Mouse (Mus musculus): ENCODE data around the gene Vmn1r1.
"Not testable (repeated sequence)": the region's sequence is repeated elsewhere in the genome, so short reads cannot be mapped to it uniquely, and the experiment has no call there.

Vmn1r1 gene

GRCm38 (mm10) chr1:182164386-182164785 lies at the start of gene Vmn1r1:
TSS of gene Vmn1r1 (minus strand) at chr1:182164486.
- DNase-seq (ENCODE audit: low spot score in 2 of 2) = no peak

- no peak for DNase-seq (ENCODE audit: low spot score in 2 of 2)
Observed at GRCm38 (mm10) chr1:182210322-182210721, 46.0 kb upstream of the Vmn1r1 start.

- DNase-seq (ENCODE audit: low spot score in 2 of 2) = no peak
Observed at GRCm38 (mm10) chr1:182192581-182192980, 28.3 kb upstream of the Vmn1r1 start.

- no peak for DNase-seq (ENCODE audit: low spot score in 2 of 2)
Observed at GRCm38 (mm10) chr1:182191816-182192545, 27.7 kb upstream of the Vmn1r1 start.

GRCm38 (mm10) chr1:182191181-182191580 lies 26.9 kb upstream of the Vmn1r1 start:
- no peak for DNase-seq (ENCODE audit: low spot score in 2 of 2)

GRCm38 (mm10) chr1:182189669-182190440 lies 25.6 kb upstream of the Vmn1r1 start:
- no peak for DNase-seq (ENCODE audit: low spot score in 2 of 2)

GRCm38 (mm10) chr1:182182449-182182848 lies 18.2 kb upstream of the Vmn1r1 start:
- not testable (repeated sequence) for DNase-seq (ENCODE audit: low spot score in 2 of 2)

GRCm38 (mm10) chr1:182181456-182182305 lies 17.4 kb upstream of the Vmn1r1 start:
- DNase-seq (ENCODE audit: low spot score in 2 of 2) = no peak

- DNase-seq (ENCODE audit: low spot score in 2 of 2) = not testable (repeated sequence)
Observed at GRCm38 (mm10) chr1:182176985-182177384, 12.7 kb upstream of the Vmn1r1 start.

- not testable (repeated sequence) for DNase-seq (ENCODE audit: low spot score in 2 of 2)
Observed at GRCm38 (mm10) chr1:182170206-182170605, 5.9 kb upstream of the Vmn1r1 start.

- no peak for DNase-seq (ENCODE audit: low spot score in 2 of 2)
Observed at GRCm38 (mm10) chr1:182162951-182163350, 1.3 kb downstream of the Vmn1r1 start.

- no peak for DNase-seq (ENCODE audit: low spot score in 2 of 2)
Observed at GRCm38 (mm10) chr1:182159575-182159974, 4.7 kb downstream of the Vmn1r1 start.

GRCm38 (mm10) chr1:182157734-182158133 lies 6.6 kb downstream of the Vmn1r1 start:
- no peak for DNase-seq (ENCODE audit: low spot score in 2 of 2)

GRCm38 (mm10) chr1:182149966-182150365 lies 14.3 kb downstream of the Vmn1r1 start:
- no peak for DNase-seq (ENCODE audit: low spot score in 2 of 2)

- DNase-seq (ENCODE audit: low spot score in 2 of 2) = no peak
Observed at GRCm38 (mm10) chr1:182148864-182149514, 15.3 kb downstream of the Vmn1r1 start.

GRCm38 (mm10) chr1:182145546-182145945 lies 18.7 kb downstream of the Vmn1r1 start:
- no peak for DNase-seq (ENCODE audit: low spot score in 2 of 2)

GRCm38 (mm10) chr1:182143288-182143687 lies 21.0 kb downstream of the Vmn1r1 start:
- DNase-seq (ENCODE audit: low spot score in 2 of 2) = no peak

- no peak for DNase-seq (ENCODE audit: low spot score in 2 of 2)
Observed at GRCm38 (mm10) chr1:182142725-182143124, 21.6 kb downstream of the Vmn1r1 start.

GRCm38 (mm10) chr1:182140370-182140769 lies 23.9 kb downstream of the Vmn1r1 start:
- peak; percentile 51 to 73 for DNase-seq (ENCODE audit: low spot score in 2 of 2)

- DNase-seq (ENCODE audit: low spot score in 2 of 2) = no peak
Observed at GRCm38 (mm10) chr1:182139937-182140336, 24.3 kb downstream of the Vmn1r1 start.

- no peak for DNase-seq (ENCODE audit: low spot score in 2 of 2)
Observed at GRCm38 (mm10) chr1:182138172-182138571, 26.1 kb downstream of the Vmn1r1 start.

Measured in frontal cortex, postnatal 14 days (tissue).